In the genomic region with DNA sequence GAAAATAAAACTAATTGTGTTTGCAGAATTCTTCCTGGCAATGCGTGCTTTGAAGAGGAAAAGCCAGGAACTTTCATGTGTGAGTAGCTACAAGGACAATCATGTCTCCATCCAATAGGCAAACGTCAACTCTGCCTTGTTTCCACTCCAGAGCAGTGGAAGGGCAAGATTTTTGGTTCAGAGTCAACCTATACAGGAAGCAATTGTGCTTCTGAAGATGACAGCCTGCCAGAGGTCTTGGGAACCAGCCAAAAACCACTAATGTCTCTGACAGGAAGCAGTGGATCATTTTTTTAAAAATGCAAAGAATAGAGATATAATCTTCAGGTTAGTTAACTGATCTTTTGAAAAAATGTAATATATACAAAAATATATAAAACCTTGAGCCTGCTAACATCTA, we compare ENCODE assay signal across 12 mouse cellular contexts. TPM values are rescaled to one million over a fixed set of nuclear protein-coding genes. Genes with fewer than 3 reads are reported as not detected.
A peak's percentile ranks its signal among the peaks of the same experiment; 100 is the strongest.
DNase-seq lines count a peak whose midpoint lies in the region; ATAC-seq lines count a peak whose summit lies in the region.
"Had no signal": no experiment of that assay in that cellular context is flagged by ENCODE, and none has a peak within 500 bp of the region (broad histone marks: within the 10 kb centered on the region; RNA-seq: fewer than 3 reads in every experiment).

No protein-coding gene starts in this region.

- WGBS in embryonic facial prominence, embryonic 14.5 days: 33% methylated on average over 2 of the region's 2 CpGs
- 62% methylated on average over 2 of the region's 2 CpGs for WGBS in embryonic facial prominence, embryonic 10.5 days
- WGBS in kidney, embryonic 14.5 days: 47% methylated on average over 2 of the region's 2 CpGs
- 59% methylated on average over 2 of the region's 2 CpGs for WGBS in liver, embryonic 11.5 days

- ATAC-seq in embryonic facial prominence, embryonic 14.5 days (ENCODE audit: low read depth): no peak
- no peak for ATAC-seq in kidney, embryonic 14.5 days (ENCODE audit: low FRiP score, low TSS enrichment)
- ATAC-seq in liver, embryonic 11.5 days (replicated peaks; ENCODE audit: low FRiP score): no peak

- no peaks in the 10 kb centered on the region for H3K27me3 ChIP-seq in embryonic facial prominence, embryonic 14.5 days (replicated peaks; ENCODE audit: control insufficient read depth, insufficient read depth, low read length)
- H3K27me3 ChIP-seq in embryonic facial prominence, embryonic 10.5 days (replicated peaks; ENCODE audit: low read depth, poor library complexity, severe bottlenecking): no peaks in the 10 kb centered on the region
- H3K27me3 ChIP-seq in kidney, embryonic 14.5 days (ENCODE audit: control insufficient read depth, insufficient read depth, low read length): no peaks in the 10 kb centered on the region; the same call in 1 of the 2 replicates
- H3K27me3 ChIP-seq in liver, embryonic 11.5 days (replicated peaks; ENCODE audit: control insufficient read depth, insufficient read depth, low read length): no peaks in the 10 kb centered on the region
- H3K27me3 ChIP-seq: embryonic facial prominence, embryonic 13.5 days; stomach, embryonic 15.5 days had no signal

- no peaks in the 10 kb centered on the region for H3K36me3 ChIP-seq in embryonic facial prominence, embryonic 14.5 days (ENCODE audit: control insufficient read depth, insufficient read depth, low read length)
- H3K36me3 ChIP-seq in embryonic facial prominence, embryonic 10.5 days (replicated peaks): no peaks in the 10 kb centered on the region
- no peaks in the 10 kb centered on the region for H3K36me3 ChIP-seq in kidney, embryonic 14.5 days (ENCODE audit: control insufficient read depth, insufficient read depth, low read length)
- H3K36me3 ChIP-seq in liver, embryonic 11.5 days (ENCODE audit: control insufficient read depth, insufficient read depth, low read length): no peaks in the 10 kb centered on the region
- H3K36me3 ChIP-seq: embryonic facial prominence, embryonic 13.5 days; stomach, embryonic 15.5 days had no signal

- peaks cover 4% of the 10 kb centered on the region for H3K4me1 ChIP-seq in embryonic facial prominence, embryonic 14.5 days (ENCODE audit: control insufficient read depth, insufficient read depth, low read length)
- no peaks in the 10 kb centered on the region for H3K4me1 ChIP-seq in embryonic facial prominence, embryonic 10.5 days
- H3K4me1 ChIP-seq in kidney, embryonic 14.5 days (ENCODE audit: control insufficient read depth, insufficient read depth, low read length): no peaks in the 10 kb centered on the region
- no peaks in the 10 kb centered on the region for H3K4me1 ChIP-seq in liver, embryonic 11.5 days (replicated peaks; ENCODE audit: control insufficient read depth, insufficient read depth, low read length)
- H3K4me1 ChIP-seq: embryonic facial prominence, embryonic 13.5 days; stomach, embryonic 15.5 days had no signal

- no peak overlapping the region for H3K9ac ChIP-seq in embryonic facial prominence, embryonic 14.5 days (ENCODE audit: low read depth, low read length)
- H3K9ac ChIP-seq in kidney, embryonic 14.5 days (ENCODE audit: low read depth, low read length): no peak overlapping the region
- H3K9ac ChIP-seq in liver, embryonic 11.5 days (ENCODE audit: low read depth, low read length): no peak overlapping the region
- H3K9ac ChIP-seq: embryonic facial prominence, embryonic 13.5 days; stomach, embryonic 15.5 days had no signal

- peak; percentile 83 for DNase-seq in embryonic facial prominence, embryonic 14.5 days (ENCODE audit: low spot score)
- DNase-seq in embryonic facial prominence, embryonic 10.5 days (ENCODE audit: low spot score): no peak
- peak; percentile 47 for DNase-seq in kidney, adult 9 months
- DNase-seq in adipocyte (ENCODE audit: low spot score): peak; percentile 40
- peak; percentile 10 for DNase-seq in gonadal fat pad, adult 2 months (ENCODE audit: low read depth)
- DNase-seq in liver, embryonic 11.5 days (ENCODE audit: low spot score): no peak
- no peak for DNase-seq in left cerebral cortex, adult 11 months (ENCODE audit: low spot score)
- DNase-seq: right cerebral cortex, postnatal 25 days had no signal

- no peak overlapping the region for H3K27ac ChIP-seq in embryonic facial prominence, embryonic 14.5 days (replicated peaks; ENCODE audit: low read depth, low read length)
- H3K27ac ChIP-seq in embryonic facial prominence, embryonic 10.5 days (replicated peaks): no peak overlapping the region
- no peak overlapping the region for H3K27ac ChIP-seq in kidney, embryonic 14.5 days (ENCODE audit: low read depth, low read length)
- no peak overlapping the region for H3K27ac ChIP-seq in liver, embryonic 11.5 days (ENCODE audit: low read depth, low read length)
- H3K27ac ChIP-seq: embryonic facial prominence, embryonic 13.5 days; layer of hippocampus, adult 2 months; stomach, embryonic 15.5 days had no signal

- no peaks in the 10 kb centered on the region for H3K9me3 ChIP-seq in embryonic facial prominence, embryonic 14.5 days (ENCODE audit: control insufficient read depth, low read length)
- H3K9me3 ChIP-seq in embryonic facial prominence, embryonic 10.5 days: no peaks in the 10 kb centered on the region
- no peaks in the 10 kb centered on the region for H3K9me3 ChIP-seq in kidney, embryonic 14.5 days (ENCODE audit: control insufficient read depth, low read length)
- H3K9me3 ChIP-seq in liver, embryonic 11.5 days (ENCODE audit: control insufficient read depth, low read length): no peaks in the 10 kb centered on the region
- H3K9me3 ChIP-seq: embryonic facial prominence, embryonic 13.5 days; stomach, embryonic 15.5 days had no signal

- no peak overlapping the region for H3K4me2 ChIP-seq in embryonic facial prominence, embryonic 14.5 days (ENCODE audit: low read depth, low read length)
- no peak overlapping the region for H3K4me2 ChIP-seq in kidney, embryonic 14.5 days (replicated peaks; ENCODE audit: low read depth, low read length)
- no peak overlapping the region for H3K4me2 ChIP-seq in liver, embryonic 11.5 days
- H3K4me2 ChIP-seq: embryonic facial prominence, embryonic 13.5 days; stomach, embryonic 15.5 days had no signal

- no peak overlapping the region for H3K4me3 ChIP-seq in embryonic facial prominence, embryonic 14.5 days (ENCODE audit: low read depth, low read length)
- no peak overlapping the region for H3K4me3 ChIP-seq in embryonic facial prominence, embryonic 10.5 days
- H3K4me3 ChIP-seq in kidney, embryonic 14.5 days (ENCODE audit: low read length): no peak overlapping the region
- no peak overlapping the region for H3K4me3 ChIP-seq in liver, embryonic 11.5 days (ENCODE audit: low read depth, low read length)
- H3K4me3 ChIP-seq: embryonic facial prominence, embryonic 13.5 days; layer of hippocampus, adult 2 months; stomach, embryonic 15.5 days had no signal

RNA-seq across cellular contexts. Expression of a gene that starts 38.6 kb away (rescaled TPM):
- polyA plus RNA-seq in embryonic facial prominence, embryonic 14.5 days (2014; fragmentation: Nextera tagmentation; extraction: Ambion mirVana): 99.7 and 116 TPM in 2 replicates
- polyA plus RNA-seq in embryonic facial prominence, embryonic 10.5 days (2016; fragmentation: Nextera tagmentation; extraction: Ambion mirVana): 133 and 142 TPM in 2 replicates
- polyA plus RNA-seq in kidney, embryonic 14.5 days (2014; fragmentation: Nextera tagmentation; extraction: Ambion mirVana): 23.8 and 41.5 TPM in 2 replicates
- 3.5 and 3.8 TPM in 2 replicates for polyA plus RNA-seq in gonadal fat pad, adult 2 months (2012; rRNA removed)
- 33.1 and 35.1 TPM in 2 replicates for polyA plus RNA-seq in liver, embryonic 11.5 days (2014; fragmentation: Nextera tagmentation; extraction: Ambion mirVana)

Comparison
In these comparisons a context has a peak if more than half of its experiments do, and no peak if none do; other contexts are left out.
1. DNase-seq: peak in embryonic facial prominence, embryonic 14.5 days (single experiment), kidney, adult 9 months (single experiment), adipocyte (single experiment) and gonadal fat pad, adult 2 months (single experiment); none in embryonic facial prominence, embryonic 10.5 days (single experiment), liver, embryonic 11.5 days (single experiment) and left cerebral cortex, adult 11 months (single experiment).